Mouse (Mus musculus) ovary, postnatal 10 days (tissue): ENCODE results near the gene Cphx2.
"Not testable (repeated sequence)": the region's sequence is repeated elsewhere in the genome, so short reads cannot be mapped to it uniquely, and the experiment has no call there.

ENCODE experiments used
- DNase-seq: peaks from one replicate; pipeline ENCODE4 v3.0.0; 2022; ENCODE audit warnings: low spot score

Gene Cphx2

DNA sequence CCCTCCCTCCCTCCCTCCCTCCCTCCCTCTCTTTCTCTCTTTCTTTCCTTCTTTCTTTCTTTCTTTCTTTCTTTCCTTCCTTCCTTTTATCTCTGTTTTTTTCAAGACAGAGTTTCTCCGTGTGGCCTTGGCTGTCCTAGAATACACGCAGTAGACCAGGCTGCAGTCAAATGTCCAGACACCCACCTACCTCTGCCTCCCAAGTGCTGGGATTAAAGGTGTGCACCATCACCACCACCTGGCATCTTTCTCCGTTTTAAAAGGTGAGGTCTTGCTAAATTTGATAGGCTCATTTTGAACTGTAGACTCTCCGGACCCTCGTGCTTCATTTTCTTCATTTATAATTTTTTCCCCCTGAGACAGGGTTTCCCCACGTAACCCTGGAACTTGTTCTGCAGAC lies at the start of gene Cphx2:
TSS of gene Cphx2 (plus strand) at position 301 of the 400 bp plus-strand sequence.
- DNase-seq, result not testable (repeated sequence)

DNA sequence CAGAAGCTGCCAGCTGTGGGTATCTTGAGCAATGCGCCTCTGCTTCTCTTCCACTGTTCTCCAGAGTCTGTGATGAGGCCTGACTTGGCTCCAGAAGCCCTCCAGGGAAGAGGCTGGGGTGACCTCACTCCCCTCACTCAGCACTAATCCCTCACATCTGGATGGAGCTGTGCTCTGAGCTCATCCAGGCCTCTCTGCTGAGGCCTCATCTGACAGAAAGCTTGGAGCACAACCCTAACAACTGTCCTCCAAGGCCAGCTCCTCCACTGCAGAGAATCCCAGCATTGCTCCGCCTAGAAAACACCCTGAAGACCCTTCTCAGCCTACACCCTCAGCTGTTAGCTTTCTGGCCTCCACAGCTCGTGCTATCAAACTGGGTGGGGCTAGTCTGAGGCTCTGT lies 47.0 kb upstream of the Cphx2 start:
- not testable (repeated sequence) for DNase-seq

DNA sequence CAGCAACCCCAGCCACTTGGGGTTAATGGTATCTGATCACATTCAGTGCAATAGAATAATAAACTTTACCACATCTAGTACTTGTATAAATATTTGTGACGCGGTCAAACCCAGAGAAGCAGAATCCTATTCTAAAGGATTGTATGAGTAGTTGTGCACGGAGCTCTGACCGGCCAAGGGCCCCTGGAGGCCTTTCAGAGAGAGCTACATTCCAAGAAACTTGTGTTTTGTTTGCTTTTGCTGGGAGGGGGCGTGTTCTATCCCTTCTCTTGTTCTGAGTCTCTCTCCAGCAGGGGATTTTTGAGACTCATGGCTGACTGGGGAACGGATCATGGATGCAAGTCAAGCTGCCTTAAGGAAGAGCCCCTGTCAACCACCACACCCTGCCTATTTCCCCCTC lies 45.9 kb upstream of the Cphx2 start:
- DNase-seq, result not testable (repeated sequence)

DNA sequence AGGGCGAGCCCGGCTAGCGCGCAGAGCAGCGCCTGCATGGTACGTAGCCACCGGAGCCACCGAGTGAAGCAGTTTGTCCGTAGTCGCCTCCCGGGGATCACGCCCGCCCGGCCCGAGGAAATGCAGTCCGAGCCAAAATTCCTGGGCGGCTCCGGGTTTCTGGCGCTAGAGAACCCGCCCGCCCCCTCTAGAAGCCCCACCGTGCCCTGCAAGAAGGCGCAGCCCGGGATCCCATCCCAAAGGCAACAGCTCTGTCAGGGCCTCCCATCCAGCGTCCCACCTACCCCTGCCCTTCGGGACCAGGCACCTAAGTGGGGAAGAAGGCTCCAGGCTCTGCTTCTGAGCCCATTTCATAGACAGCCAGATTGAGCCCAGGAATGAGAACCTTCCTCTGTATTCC lies 38.7 kb upstream of the Cphx2 start, which contains the start of gene Gm9780:
TSS of gene Gm9780 (minus strand) at position 101 of the 400 bp plus-strand sequence.
- DNase-seq, result not testable (repeated sequence)

DNA sequence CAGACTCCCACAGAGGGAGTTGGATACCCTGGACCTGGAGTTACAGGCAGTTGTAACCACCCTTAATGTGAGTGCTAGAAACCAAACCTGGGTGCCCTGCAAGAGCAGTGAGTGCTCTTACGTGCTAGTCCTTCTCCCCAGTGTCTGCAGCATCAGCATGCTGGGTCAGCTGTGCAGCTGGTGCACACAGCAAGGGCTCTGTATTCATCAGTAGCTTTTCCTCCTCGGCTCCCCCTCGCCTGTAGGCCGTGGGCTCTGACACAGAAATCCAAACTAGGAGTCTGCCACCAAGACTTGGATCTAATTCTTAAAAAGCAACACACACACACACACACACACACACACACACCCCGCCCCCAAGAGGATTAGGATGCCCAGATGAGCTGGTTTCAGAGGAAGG lies 36.3 kb upstream of the Cphx2 start:
- DNase-seq, result not testable (repeated sequence)

DNA sequence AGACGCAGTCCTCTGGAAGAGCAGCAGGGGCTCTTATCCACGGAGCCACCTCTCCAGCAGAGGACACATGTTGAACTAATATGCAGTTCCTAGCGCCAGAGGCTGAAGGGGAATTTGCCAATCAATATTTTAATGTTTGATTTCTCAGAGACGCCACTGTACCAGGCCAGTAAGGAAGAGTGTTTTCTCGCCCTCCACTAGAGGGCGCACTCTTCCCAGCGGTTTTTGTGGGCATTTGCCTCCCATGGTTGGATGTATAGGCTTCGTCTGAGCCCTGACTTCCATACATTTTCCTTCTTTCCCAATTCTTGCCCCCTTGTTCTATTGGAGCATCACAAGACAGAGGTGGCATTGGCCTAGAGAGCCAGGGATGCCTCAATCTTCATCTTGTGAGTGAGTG lies 34.3 kb upstream of the Cphx2 start:
- not testable (repeated sequence) for DNase-seq

DNA sequence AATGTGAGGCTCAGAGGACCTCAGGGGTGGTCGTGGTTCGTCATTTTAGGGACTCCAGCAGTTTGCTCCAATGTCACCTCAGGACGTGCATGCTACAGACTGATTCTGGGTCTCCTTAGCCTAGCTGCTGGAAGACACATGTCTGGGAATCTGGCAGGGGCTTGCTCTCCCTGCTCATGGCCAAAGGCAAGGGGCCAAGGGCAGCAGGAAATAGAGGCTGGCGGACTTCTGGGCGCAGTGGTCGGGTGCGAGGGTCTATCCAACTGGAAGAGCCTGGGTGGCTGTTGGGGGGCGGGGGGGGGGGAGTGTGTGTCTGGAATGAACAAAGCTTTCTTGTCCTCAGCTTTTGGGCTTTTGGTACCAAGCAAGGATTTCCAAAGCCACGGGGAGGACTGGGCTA lies 32.5 kb upstream of the Cphx2 start:
- DNase-seq, result not testable (repeated sequence)

DNA sequence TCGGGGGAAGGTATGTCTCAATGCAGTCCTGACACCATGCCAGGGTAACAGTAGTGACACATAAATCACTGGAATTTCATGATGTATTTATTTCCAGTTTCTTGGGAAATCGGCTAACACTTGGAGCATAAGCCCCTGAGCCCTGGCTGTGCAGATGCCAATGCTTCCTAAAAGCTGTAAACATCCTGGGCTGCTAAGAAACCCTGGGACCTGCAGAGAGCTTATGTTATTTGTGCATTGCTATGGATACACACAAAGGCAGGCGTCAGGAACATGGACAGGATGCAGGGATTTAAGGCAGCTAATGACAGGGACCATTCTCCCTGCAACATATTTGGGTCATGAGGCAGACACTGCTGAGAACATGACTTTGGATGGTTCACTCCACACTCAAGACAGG lies 23.1 kb upstream of the Cphx2 start:
- DNase-seq, result not testable (repeated sequence)

DNA sequence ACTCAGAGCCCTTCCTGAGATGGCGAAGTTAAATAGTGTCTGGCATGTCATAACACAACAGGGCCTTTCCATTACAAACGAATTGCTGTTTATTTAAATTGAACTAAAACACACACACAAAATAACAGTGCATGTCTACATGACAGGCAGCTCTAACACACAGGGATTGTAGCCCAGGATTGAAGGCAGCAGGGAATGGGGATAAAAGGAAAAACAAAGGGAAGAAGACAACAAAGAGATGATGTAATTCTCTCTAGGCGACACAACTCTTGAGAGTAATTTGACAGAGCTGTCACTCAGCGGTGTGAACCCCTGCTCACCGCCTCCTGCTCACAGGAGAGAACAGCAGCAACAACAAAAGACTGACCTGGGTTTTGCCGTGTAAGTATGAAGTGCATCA lies 22.0 kb upstream of the Cphx2 start:
- not testable (repeated sequence) for DNase-seq

DNA sequence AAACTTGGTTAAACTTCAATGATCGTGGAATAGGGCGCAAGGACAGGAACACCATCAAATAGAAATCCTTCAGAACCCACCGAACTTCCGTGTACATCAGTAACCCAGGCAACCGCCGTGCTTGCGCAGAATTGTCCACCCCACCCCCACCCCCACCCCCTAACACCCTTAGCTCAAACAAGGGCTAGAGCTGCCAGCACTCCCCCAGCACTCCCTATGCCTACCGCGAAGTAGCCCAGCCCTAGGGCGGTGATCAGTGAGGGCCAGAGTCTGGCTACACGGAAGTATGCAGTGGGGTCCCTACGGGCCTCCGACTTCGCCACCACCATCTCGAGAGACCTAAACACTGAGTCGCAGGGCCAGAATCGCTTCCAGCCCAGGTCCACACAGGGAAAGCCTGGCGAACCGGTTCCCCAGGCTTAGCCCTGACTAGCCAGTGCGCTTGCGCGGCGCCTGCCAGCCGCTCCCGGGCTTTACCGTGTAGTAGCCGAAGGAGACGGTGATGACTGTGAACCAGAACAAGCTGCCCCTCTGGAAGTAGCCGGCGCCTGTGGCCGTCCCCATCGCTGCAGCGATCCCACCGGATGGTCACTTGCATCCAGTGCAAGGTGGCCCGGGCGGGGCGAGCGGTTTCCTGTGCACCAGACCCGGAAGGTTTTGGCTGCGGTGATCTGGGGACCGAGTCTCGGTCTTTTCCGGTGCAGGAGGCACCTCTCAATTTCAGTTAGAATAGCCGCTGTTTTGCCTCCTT lies 14.6 kb upstream of the Cphx2 start:
- DNase-seq, result not testable (repeated sequence)

DNA sequence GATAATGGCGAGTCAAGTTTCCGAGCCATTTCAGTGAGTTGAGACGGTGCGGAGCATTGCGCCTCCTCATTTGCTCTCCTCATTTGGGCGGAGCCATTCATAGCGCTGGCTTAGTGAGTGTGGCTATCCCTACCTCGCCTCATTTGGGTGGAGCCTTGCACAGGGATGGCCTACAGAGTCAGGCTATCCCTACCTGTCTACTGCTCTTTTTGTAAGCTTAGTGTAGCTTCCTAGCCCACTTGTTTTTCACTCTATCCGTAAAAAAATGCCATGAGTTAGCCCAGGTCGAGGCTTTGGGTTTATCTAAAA lies 14.0 kb upstream of the Cphx2 start, which contains the start of gene Tmem254c:
TSS of gene Tmem254c (minus strand) at position 31 of the 309 bp plus-strand sequence.
- not testable (repeated sequence) for DNase-seq

DNA sequence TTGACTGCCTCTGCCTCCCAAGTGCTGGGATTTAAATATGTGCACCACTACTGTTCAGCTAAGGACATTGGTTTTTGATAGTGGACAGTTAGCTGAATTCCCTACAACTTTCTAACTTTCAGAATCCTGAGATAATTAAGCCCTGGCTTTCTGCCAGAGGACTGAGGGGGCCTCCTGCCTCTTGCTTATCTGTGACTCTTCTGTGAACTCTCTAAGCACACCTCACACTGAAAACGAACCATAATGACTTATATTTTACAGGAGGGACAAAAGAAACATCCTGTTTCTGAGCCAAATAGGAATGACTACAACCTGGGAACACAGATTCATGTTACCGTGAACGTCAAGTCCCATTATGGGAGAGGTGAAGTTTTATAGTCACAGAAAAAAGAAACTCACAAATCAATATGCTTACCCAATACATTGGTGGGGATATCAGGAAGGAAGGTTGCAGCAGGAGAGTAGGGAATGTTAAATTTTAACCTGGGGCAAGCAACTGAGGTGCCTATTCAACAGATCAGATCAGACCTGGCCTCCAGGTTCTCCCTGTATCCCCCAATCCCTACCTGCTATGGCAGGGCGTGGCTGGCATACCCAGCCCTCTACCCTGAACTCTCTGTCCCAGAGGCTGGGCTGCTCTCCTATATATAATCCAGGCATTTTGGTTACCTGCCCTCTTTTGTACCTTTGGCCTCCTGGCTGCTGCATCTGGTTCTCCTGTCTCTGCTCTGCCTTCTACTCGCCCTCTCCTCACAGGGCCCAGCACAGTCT lies 4.5 kb upstream of the Cphx2 start:
- not testable (repeated sequence) for DNase-seq

DNA sequence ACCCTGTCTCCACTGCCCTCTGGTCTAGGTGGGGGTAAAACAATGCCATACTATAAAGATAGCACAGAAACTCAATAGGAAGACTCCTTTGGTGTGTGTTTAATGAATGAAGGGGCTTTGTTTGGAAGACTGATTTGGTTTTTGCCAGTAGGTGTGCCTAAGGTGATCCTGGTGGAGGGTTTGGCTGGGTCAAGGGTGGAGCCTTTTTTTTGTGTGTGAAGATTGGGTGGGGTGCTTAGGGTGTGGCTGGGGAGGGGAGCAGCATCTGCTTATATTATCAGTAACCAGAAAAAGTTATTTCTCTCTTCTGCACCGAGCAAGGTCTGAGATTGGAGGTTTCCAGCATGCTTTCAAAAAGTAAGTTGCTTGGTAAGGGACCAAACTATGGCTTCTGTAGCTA lies 681 bp downstream of the Cphx2 start, which contains the start of gene Cphx3:
TSS of gene Cphx3 (plus strand) at position 301 of the 400 bp plus-strand sequence.
- not testable (repeated sequence) for DNase-seq

DNA sequence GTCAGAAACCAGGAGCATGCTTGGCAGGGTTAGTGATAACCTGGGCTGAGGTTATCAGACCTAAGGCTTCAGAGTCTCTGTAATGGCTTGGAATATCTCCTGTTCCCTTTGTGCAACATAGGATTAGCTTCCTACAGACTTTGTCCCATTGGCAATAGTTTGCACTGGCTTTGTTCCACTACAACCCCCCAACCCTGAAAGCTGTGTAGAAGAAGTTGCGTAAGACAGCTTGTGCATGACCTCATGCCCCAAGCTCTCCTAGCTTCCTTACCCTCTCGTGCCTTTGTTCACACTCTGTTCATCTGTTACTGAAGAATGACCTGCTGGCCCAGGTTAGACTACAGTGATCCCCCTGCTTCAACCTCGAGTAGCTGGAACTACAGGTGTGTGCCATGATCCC lies 16.3 kb downstream of the Cphx2 start:
- DNase-seq, result not testable (repeated sequence)

DNA sequence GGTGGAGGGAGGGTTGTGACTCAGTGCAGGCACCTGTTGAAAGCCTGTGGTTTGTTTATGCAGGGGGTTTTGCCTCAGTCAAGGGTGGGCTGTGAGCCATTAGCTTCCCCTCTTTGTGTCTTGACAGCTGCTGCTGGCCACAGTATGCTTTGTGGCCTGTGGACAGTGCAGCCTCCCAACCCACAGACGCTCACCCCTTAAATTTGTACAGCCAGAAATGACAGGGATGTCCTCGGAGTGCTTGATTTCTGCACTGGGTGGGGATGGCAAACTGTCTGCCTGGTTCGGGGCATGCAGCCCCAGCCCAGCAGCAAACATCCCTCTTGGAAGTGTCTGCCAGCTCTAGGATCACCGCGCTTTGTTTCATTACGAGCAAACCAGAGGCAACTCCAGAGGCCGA lies 36.8 kb downstream of the Cphx2 start, which contains the start of gene Duxbl2:
TSS of gene Duxbl2 (plus strand) at position 200 of the 400 bp plus-strand sequence.
- not testable (repeated sequence) for DNase-seq

DNA sequence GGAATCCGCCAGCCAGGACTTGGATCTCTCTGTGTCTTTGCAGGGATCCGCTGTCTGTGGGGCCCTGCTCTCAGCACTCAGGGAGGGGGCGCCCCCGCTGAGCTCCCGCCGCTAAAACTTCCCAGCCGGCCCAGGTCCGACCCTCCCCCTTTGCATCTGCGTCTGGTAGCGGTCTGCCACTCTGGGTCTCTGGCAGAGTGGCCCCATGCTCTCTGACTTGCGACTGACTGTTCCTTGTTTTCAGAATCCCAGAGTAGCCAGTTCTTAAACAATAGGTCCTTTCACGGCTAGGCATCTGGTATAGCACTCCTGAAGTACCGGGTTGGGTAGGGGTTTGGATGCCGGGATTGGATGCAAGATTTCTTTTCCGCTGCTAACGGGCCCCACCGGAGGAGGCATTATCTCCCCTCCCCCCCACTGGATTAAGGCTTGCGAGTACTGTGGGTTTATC lies 37.3 kb downstream of the Cphx2 start:
- DNase-seq, result not testable (repeated sequence)

DNA sequence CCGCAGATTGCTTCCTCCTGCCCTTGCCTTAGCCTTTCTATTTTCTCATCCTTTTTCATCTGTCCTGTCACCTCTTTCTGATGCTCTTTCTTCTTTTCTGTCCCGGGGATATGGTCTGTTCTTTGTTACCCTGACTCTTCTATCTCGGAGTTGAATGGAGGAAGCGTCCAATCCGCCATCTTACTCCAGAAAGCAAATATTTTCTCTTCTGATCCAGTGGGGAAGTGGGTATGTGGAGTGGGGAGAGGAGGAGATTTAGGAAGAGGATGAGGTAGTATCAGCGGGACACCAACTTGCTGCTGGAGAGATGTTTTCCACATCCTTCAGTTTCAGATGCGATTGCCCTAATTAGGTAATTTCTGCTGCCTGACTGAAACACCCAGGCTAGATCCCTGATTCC lies 37.8 kb downstream of the Cphx2 start:
- not testable (repeated sequence) for DNase-seq
